Mouse (Mus musculus) liver (tissue): Measurements from ENCODE around the gene Cltc.
"Not testable (repeated sequence)": the region's sequence is repeated elsewhere in the genome, so short reads cannot be mapped to it uniquely, and the experiment has no call there.

ENCODE experiments used
- DNase-seq: peaks from one replicate; pipeline ENCODE4 v3.0.0-alpha.2; 2020; ENCODE audit warnings: mixed read lengths

The Cltc gene

GRCm38 (mm10) chr11:86738308-86738707, 19.1 kb downstream of the Cltc start:
- DNase-seq: not testable (repeated sequence)

- peak; percentile 90 for DNase-seq
These were observed 19.9 kb downstream of the Cltc start for GRCm38 (mm10) chr11:86737301-86738000.

GRCm38 (mm10) chr11:86734993-86735392, 22.4 kb downstream of the Cltc start:
- no peak for DNase-seq

GRCm38 (mm10) chr11:86734241-86734939, 23.0 kb downstream of the Cltc start:
- DNase-seq: no peak

- DNase-seq: no peak
These were observed 25.9 kb downstream of the Cltc start for GRCm38 (mm10) chr11:86731443-86731842.

- DNase-seq: no peak
These were observed 31.8 kb downstream of the Cltc start for GRCm38 (mm10) chr11:86725607-86726006.

- no peak for DNase-seq
These were observed 32.4 kb downstream of the Cltc start for GRCm38 (mm10) chr11:86724982-86725381.

- no peak for DNase-seq
These were observed 33.4 kb downstream of the Cltc start for GRCm38 (mm10) chr11:86724004-86724403.

GRCm38 (mm10) chr11:86719390-86719789, 38.0 kb downstream of the Cltc start:
- no peak for DNase-seq

GRCm38 (mm10) chr11:86718369-86718768, 39.0 kb downstream of the Cltc start:
- no peak for DNase-seq

GRCm38 (mm10) chr11:86717306-86718065, 39.9 kb downstream of the Cltc start:
- no peak for DNase-seq

- DNase-seq: no peak
These were observed 42.8 kb downstream of the Cltc start for GRCm38 (mm10) chr11:86714606-86715005.

GRCm38 (mm10) chr11:86701151-86701550, 56.2 kb downstream of the Cltc start:
- DNase-seq: no peak

- no peak for DNase-seq
These were observed 61.9 kb downstream of the Cltc start for GRCm38 (mm10) chr11:86695461-86695860.

- no peak for DNase-seq
These were observed 64.8 kb downstream of the Cltc start for GRCm38 (mm10) chr11:86692546-86692945.

GRCm38 (mm10) chr11:86691956-86692355, 65.4 kb downstream of the Cltc start:
- no peak for DNase-seq

GRCm38 (mm10) chr11:86691482-86691881, 65.9 kb downstream of the Cltc start:
- no peak for DNase-seq

GRCm38 (mm10) chr11:86690383-86690782, 67.0 kb downstream of the Cltc start:
- no peak for DNase-seq

- DNase-seq: no peak
These were observed 72.0 kb downstream of the Cltc start for GRCm38 (mm10) chr11:86685366-86685765.

- DNase-seq: no peak
These were observed 73.0 kb downstream of the Cltc start for GRCm38 (mm10) chr11:86684126-86685012.

GRCm38 (mm10) chr11:86683395-86684125, 73.8 kb downstream of the Cltc start, which contains the start of the genes Vmp1 and Ptrh2:
TSS of gene Vmp1 (minus strand) at chr11:86683836.
TSS of gene Ptrh2 (plus strand) at chr11:86683985.
- DNase-seq: peak; percentile 94

- DNase-seq: no peak
These were observed 74.5 kb downstream of the Cltc start for GRCm38 (mm10) chr11:86682861-86683260.
